Mouse (Mus musculus) frontal cortex, postnatal 25 days (tissue): ENCODE measurements around the gene Mlxipl.

ENCODE experiments used
- DNase-seq, 2 experiments: peaks; one replicate each; pipeline ENCODE4 v3.0.0; 2022; ENCODE audit warnings: low spot score in 2 of 2

Gene Mlxipl

GRCm38 (mm10) chr5:135145955-135146354 lies 56.3 kb downstream of the Mlxipl start:
- no peak for DNase-seq

- no peak for DNase-seq
These were observed 59.0 kb downstream of the Mlxipl start for GRCm38 (mm10) chr5:135148715-135149052.

GRCm38 (mm10) chr5:135149053-135149819 lies 59.5 kb downstream of the Mlxipl start, which contains the start of gene Tbl2:
Gene Tbl2 (plus strand): TSS chr5:135149657.
- peak; percentile 92 to 96 for DNase-seq

- no peak for DNase-seq
These were observed 60.1 kb downstream of the Mlxipl start for GRCm38 (mm10) chr5:135149820-135150178.

- DNase-seq = no peak
These were observed 66.8 kb downstream of the Mlxipl start for GRCm38 (mm10) chr5:135156496-135156895.

GRCm38 (mm10) chr5:135161221-135161620 lies 71.5 kb downstream of the Mlxipl start:
- DNase-seq = no peak

GRCm38 (mm10) chr5:135161650-135162049 lies 72.0 kb downstream of the Mlxipl start:
- DNase-seq = no peak

GRCm38 (mm10) chr5:135162361-135162760 lies 72.7 kb downstream of the Mlxipl start:
- no peak for DNase-seq

GRCm38 (mm10) chr5:135162821-135163220 lies 73.1 kb downstream of the Mlxipl start:
- no peak for DNase-seq

- DNase-seq = no peak
These were observed 77.2 kb downstream of the Mlxipl start for GRCm38 (mm10) chr5:135166909-135167308.

- no peak for DNase-seq
These were observed 77.8 kb downstream of the Mlxipl start for GRCm38 (mm10) chr5:135167469-135167868.

GRCm38 (mm10) chr5:135168063-135169062 lies 78.7 kb downstream of the Mlxipl start, which contains the start of gene Bcl7b:
Gene Bcl7b (plus strand): TSS chr5:135168283.
- DNase-seq = peak; percentile 92 to 94

- no peak for DNase-seq
These were observed 79.8 kb downstream of the Mlxipl start for GRCm38 (mm10) chr5:135169479-135169878.

- DNase-seq = no peak
These were observed 82.1 kb downstream of the Mlxipl start for GRCm38 (mm10) chr5:135171688-135172220.

- DNase-seq = no peak
These were observed 83.3 kb downstream of the Mlxipl start for GRCm38 (mm10) chr5:135172986-135173385.

GRCm38 (mm10) chr5:135175086-135175485 lies 85.4 kb downstream of the Mlxipl start:
- no peak for DNase-seq

- DNase-seq = no peak
These were observed 88.8 kb downstream of the Mlxipl start for GRCm38 (mm10) chr5:135178523-135178922.

GRCm38 (mm10) chr5:135178996-135179395 lies 89.3 kb downstream of the Mlxipl start:
- no peak for DNase-seq

GRCm38 (mm10) chr5:135179616-135180015 lies 89.9 kb downstream of the Mlxipl start:
- no peak for DNase-seq

- no peak for DNase-seq
These were observed 91.1 kb downstream of the Mlxipl start for GRCm38 (mm10) chr5:135180796-135181195.

GRCm38 (mm10) chr5:135181776-135182175 lies 92.1 kb downstream of the Mlxipl start:
- no peak for DNase-seq

GRCm38 (mm10) chr5:135183131-135183861 lies 93.6 kb downstream of the Mlxipl start:
- no peak for DNase-seq
